Mouse (Mus musculus) ES-E14 (cell line): ENCODE data around the gene Zfp354c.

Source experiments
- ZC3H11A ChIP-seq: IDR thresholded peaks from 2 replicates; pipeline ENCODE4 v1.6.1; 2012; ENCODE audit warnings: low read depth, mild to moderate bottlenecking, inconsistent platforms, low read length, borderline replicate concordance
- ZNF384 ChIP-seq: IDR thresholded peaks from 2 replicates; pipeline ENCODE4 v1.6.1; 2012; ENCODE audit warnings: low read depth, low read length, inconsistent platforms

DNA sequence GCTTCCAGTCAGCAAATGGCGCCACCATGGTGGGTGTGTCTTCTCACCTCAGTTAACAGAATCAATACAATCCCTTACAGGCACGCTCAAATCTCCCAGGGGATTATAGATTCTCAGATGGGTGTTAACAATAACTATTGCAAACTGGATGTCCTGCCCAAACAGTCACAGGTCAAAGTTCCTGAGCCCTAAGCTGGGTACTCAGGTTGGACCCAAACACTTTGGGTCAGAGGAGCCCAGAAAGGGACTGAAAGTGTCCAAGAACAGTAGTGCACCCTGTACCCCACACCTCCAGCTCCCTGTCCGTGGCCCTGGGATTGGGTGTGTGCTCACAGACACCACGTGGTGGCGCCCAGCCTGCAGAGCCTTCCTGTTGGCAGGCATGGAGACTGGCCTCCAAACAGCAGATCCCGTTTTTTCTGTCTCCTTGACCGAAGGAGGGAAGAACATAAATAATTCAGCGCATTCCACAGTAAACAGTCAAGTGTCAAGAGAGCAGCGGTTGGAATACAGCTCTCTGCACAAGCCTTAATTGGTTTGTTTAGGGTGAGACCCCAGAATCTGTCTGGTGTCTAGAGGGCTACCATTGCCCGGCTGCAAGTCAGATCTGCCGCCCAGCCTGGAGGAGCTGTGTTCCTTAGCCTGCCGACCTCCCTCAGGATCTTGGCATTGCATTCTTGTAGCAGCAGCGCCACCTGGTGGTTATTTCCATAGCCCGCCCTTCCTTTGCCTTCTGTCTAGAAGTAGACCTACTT, 58.4 kb downstream of the Zfp354c start:
- TF ChIP-seq ZC3H11A = peak; percentile 67
- no peak for TF ChIP-seq ZNF384
